In the genomic region with DNA sequence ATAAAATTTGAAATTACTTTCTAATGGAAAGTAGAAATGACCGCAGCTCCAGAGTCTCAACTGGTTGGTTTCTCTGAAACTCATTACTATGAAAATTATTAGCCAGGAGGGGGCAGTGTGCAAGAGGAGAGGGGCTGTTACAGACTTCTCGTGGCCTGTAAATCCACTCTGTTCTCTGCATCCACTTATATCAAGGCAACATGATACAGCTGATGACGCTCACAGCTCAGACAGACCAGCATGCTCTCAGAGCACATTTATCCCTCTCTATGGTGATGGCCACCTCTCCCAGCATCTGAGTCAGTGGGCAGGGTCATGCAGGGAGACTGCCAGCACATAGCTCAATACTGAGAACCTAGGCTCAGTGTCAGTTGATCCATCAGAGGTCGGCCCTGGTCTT, we compare ENCODE assay signal across 9 mouse cellular contexts.
DNase-seq lines count a peak whose midpoint lies in the region; ATAC-seq and TF ChIP-seq lines count a peak whose summit lies in the region.
"Had no signal": no experiment of that assay in that cellular context is flagged by ENCODE, and none has a peak within 500 bp of the region (broad histone marks: within the 10 kb centered on the region; RNA-seq: fewer than 3 reads in every experiment).

No protein-coding gene starts in this region.

- H3K4me3 ChIP-seq in heart, embryonic 16.5 days (ENCODE audit: low read length): no peak overlapping the region
- no peak overlapping the region for H3K4me3 ChIP-seq in heart, embryonic 11.5 days (ENCODE audit: low read depth, low read length)
- H3K4me3 ChIP-seq in hindbrain, postnatal 0 days (ENCODE audit: low read length): no peak overlapping the region
- no peak overlapping the region for H3K4me3 ChIP-seq in cerebellum, adult 2 months (replicated peaks; ENCODE audit: insufficient read depth, low read depth, low read length)

- peak; percentile 35; the same call in 1 of the 2 replicates for TF ChIP-seq CTCF in hindbrain, postnatal 0 days (IDR thresholded peaks at IDR 0.05; ENCODE audit: low read depth)
- no peak for TF ChIP-seq CTCF in cerebellum, adult 2 months (IDR thresholded peaks at IDR 0.05; ENCODE audit: borderline replicate concordance, insufficient read depth, low read depth, low read length)

- 0 out of 2 replicates have a peak, but pooled peaks have one; percentile 38 for ATAC-seq in heart, embryonic 16.5 days (replicated peaks; ENCODE audit: extremely low read depth, insufficient read depth, low FRiP score)
- ATAC-seq in heart, embryonic 11.5 days (replicated peaks; ENCODE audit: insufficient number of reproducible peaks, low FRiP score, low TSS enrichment): no peak
- ATAC-seq in hindbrain, postnatal 0 days: no peak
- ATAC-seq in activated CD4-positive, CD25-positive, alpha-beta regulatory T cell, adult 4 months: no peak

- no peak overlapping the region for H3K27ac ChIP-seq in heart, embryonic 16.5 days (ENCODE audit: low read length)
- no peak overlapping the region for H3K27ac ChIP-seq in heart, embryonic 11.5 days (ENCODE audit: low read depth, low read length)
- H3K27ac ChIP-seq in hindbrain, postnatal 0 days: no peak overlapping the region
- no peak overlapping the region for H3K27ac ChIP-seq in cerebellum, adult 2 months (ENCODE audit: insufficient read depth, low read length)

- H3K9me3 ChIP-seq in heart, embryonic 16.5 days (replicated peaks; ENCODE audit: control insufficient read depth, low read length): no peaks in the 10 kb centered on the region
- no peaks in the 10 kb centered on the region for H3K9me3 ChIP-seq in heart, embryonic 11.5 days (replicated peaks; ENCODE audit: control insufficient read depth, low read length)
- no peaks in the 10 kb centered on the region for H3K9me3 ChIP-seq in hindbrain, postnatal 0 days (ENCODE audit: low read length)

- H3K4me2 ChIP-seq in heart, embryonic 16.5 days (ENCODE audit: low read depth, low read length): no peak overlapping the region
- no peak overlapping the region for H3K4me2 ChIP-seq in heart, embryonic 11.5 days
- H3K4me2 ChIP-seq in hindbrain, postnatal 0 days (ENCODE audit: low read depth, low read length): no peak overlapping the region

- DNase-seq in 3T3-L1 (ENCODE audit: low read depth, low spot score): peak; percentile 58
- DNase-seq in ZHBTc4 (ENCODE audit: low read depth, low spot score): peak; percentile 38
- peak; percentile 37 for DNase-seq in hindbrain, postnatal 0 days (ENCODE audit: low spot score)
- DNase-seq in cerebellum, adult 2 months: no peak
- no peak for DNase-seq in right cerebral cortex, adult 2 months (ENCODE audit: low spot score in 2 of 2)
- DNase-seq: heart, postnatal 4 days had no signal

- no peak overlapping the region for H3K9ac ChIP-seq in heart, embryonic 16.5 days (ENCODE audit: low read length)
- H3K9ac ChIP-seq in heart, embryonic 11.5 days (ENCODE audit: low read depth, low read length): no peak overlapping the region
- no peak overlapping the region for H3K9ac ChIP-seq in hindbrain, postnatal 0 days (replicated peaks; ENCODE audit: low read length)

- no peaks in the 10 kb centered on the region for H3K27me3 ChIP-seq in heart, embryonic 16.5 days (ENCODE audit: control insufficient read depth, insufficient read depth, low read length)
- no peaks in the 10 kb centered on the region for H3K27me3 ChIP-seq in heart, embryonic 11.5 days (ENCODE audit: control insufficient read depth, insufficient read depth, low read length)
- no peaks in the 10 kb centered on the region for H3K27me3 ChIP-seq in hindbrain, postnatal 0 days (ENCODE audit: insufficient read depth, low read length)
- H3K27me3 ChIP-seq in cerebellum, adult 2 months (ENCODE audit: control insufficient read depth, insufficient read depth, low read length): no peaks in the 10 kb centered on the region

- 51% methylated on average over 4 of the region's 4 CpGs for WGBS in heart, embryonic 16.5 days
- WGBS in heart, embryonic 11.5 days (ENCODE audit: insufficient replicate concordance): 57% methylated on average over 4 of the region's 4 CpGs
- WGBS in hindbrain, postnatal 0 days: 56% methylated on average over 4 of the region's 4 CpGs
- WGBS in cerebellum, adult 2 months: 80% methylated on average over 4 of the region's 4 CpGs

- H3K36me3 ChIP-seq in heart, embryonic 16.5 days (ENCODE audit: control insufficient read depth, insufficient read depth): peaks cover 18% of the 10 kb centered on the region
- no peaks in the 10 kb centered on the region; the same call in 1 of the 2 replicates for H3K36me3 ChIP-seq in heart, embryonic 11.5 days (ENCODE audit: control insufficient read depth, insufficient read depth, low read length)
- H3K36me3 ChIP-seq in hindbrain, postnatal 0 days (ENCODE audit: insufficient read depth, low read length): no peaks in the 10 kb centered on the region

- no peak for TF ChIP-seq POLR2A in cerebellum, adult 2 months (IDR thresholded peaks at IDR 0.05; ENCODE audit: borderline replicate concordance, insufficient read depth, low read length)

- peaks cover 25% of the 10 kb centered on the region for H3K4me1 ChIP-seq in heart, embryonic 16.5 days (ENCODE audit: control insufficient read depth, insufficient read depth, low read length)
- peaks cover 17% of the 10 kb centered on the region for H3K4me1 ChIP-seq in heart, embryonic 11.5 days (ENCODE audit: control insufficient read depth, insufficient read depth, low read length)
- no peaks in the 10 kb centered on the region for H3K4me1 ChIP-seq in hindbrain, postnatal 0 days (ENCODE audit: insufficient read depth, low read length)
- H3K4me1 ChIP-seq in cerebellum, adult 2 months (ENCODE audit: control insufficient read depth, insufficient read depth, low read length): no peaks in the 10 kb centered on the region

Comparison
In these comparisons a context has a peak if more than half of its experiments do, and no peak if none do; other contexts are left out.
1. DNase-seq: peak in 3T3-L1 (single experiment), ZHBTc4 (single experiment) and hindbrain, postnatal 0 days (single experiment); none in cerebellum, adult 2 months (0 of 2) and right cerebral cortex, adult 2 months (0 of 2).